Mouse (Mus musculus) forebrain, embryonic 14.5 days (tissue): ENCODE results near the gene Trim25. TPM values are rescaled to one million over a fixed set of nuclear protein-coding genes. Genes with fewer than 3 reads are reported as not detected.

ENCODE experiments used
- ATAC-seq: fragments of 200-750 bp; cut with Nextera tagmentation; 2 replicates; pipeline ENCODE4 v1.8.0; 2017; ENCODE audit warnings: mild to moderate bottlenecking, moderate library complexity
- DNase-seq: peaks from one replicate; pipeline ENCODE4 v3.0.0-alpha.2; 2015; ENCODE audit warnings: low spot score
- H3K27ac ChIP-seq: fragments of 300-500 bp; sonication (generic); 2 replicates; pipeline ENCODE4 v1.5.1; 2014; ENCODE audit warnings: low read depth, mild to moderate bottlenecking, control low read depth, low read length, moderate library complexity
- H3K27me3 ChIP-seq: fragments of 300-500 bp; sonication (generic); replicated peaks from 2 replicates; pipeline ENCODE4 v1.6.1; 2014; ENCODE audit warnings: low read length, control low read depth, mixed read lengths; ENCODE audit not compliant: control insufficient read depth, insufficient read depth
- H3K36me3 ChIP-seq: fragments of 300-500 bp; sonication (generic); 2 replicates; pipeline ENCODE4 v1.6.1; 2014; ENCODE audit warnings: low read length, control low read depth; ENCODE audit not compliant: control insufficient read depth, insufficient read depth
- H3K4me1 ChIP-seq: fragments of 300-500 bp; sonication (generic); 2 replicates; pipeline ENCODE4 v1.6.1; 2014; ENCODE audit warnings: antibody characterized with exemption, low read length, control low read depth; ENCODE audit not compliant: control insufficient read depth, insufficient read depth
- H3K4me2 ChIP-seq: fragments of 300-500 bp; sonication (generic); 2 replicates; pipeline ENCODE4 v1.6.1; 2014; ENCODE audit warnings: mild to moderate bottlenecking, control low read depth, low read length
- H3K4me3 ChIP-seq: fragments of 300-500 bp; sonication (generic); 2 replicates; pipeline ENCODE4 v1.5.1; 2014; ENCODE audit warnings: low read depth, low read length, control low read depth
- H3K9ac ChIP-seq: fragments of 300-500 bp; sonication (generic); 2 replicates; pipeline ENCODE4 v1.6.1; 2014; ENCODE audit warnings: mild to moderate bottlenecking, low read length, control low read depth, moderate library complexity
- H3K9me3 ChIP-seq: fragments of 300-500 bp; sonication (generic); replicated peaks from 2 replicates; pipeline ENCODE4 v1.6.1; 2016; ENCODE audit warnings: low read length, control low read depth, mixed read lengths; ENCODE audit not compliant: control insufficient read depth
- WGBS: fragments of 180-500 bp; shearing (Covaris S2); extraction: QIAGEN DNeasy Blood & Tissue Kit; methylation state at CpG from one replicate; pipeline ENCODE4 v1.1.7; 2014; 5-methylcytosine and 5-hydroxymethylcytosine counted together
- polyA plus RNA-seq: library from polyadenylated mRNA; unstranded; fragments of >200 nt; fragmentation: Nextera tagmentation; extraction: Ambion mirVana; gene quantifications from 2 replicates; pipeline ENCODE4 v1.2.1, GENCODE M21; 2014

Gene Trim25
- polyA plus RNA-seq = 2.8 and 3.1 TPM in 2 replicates

DNA sequence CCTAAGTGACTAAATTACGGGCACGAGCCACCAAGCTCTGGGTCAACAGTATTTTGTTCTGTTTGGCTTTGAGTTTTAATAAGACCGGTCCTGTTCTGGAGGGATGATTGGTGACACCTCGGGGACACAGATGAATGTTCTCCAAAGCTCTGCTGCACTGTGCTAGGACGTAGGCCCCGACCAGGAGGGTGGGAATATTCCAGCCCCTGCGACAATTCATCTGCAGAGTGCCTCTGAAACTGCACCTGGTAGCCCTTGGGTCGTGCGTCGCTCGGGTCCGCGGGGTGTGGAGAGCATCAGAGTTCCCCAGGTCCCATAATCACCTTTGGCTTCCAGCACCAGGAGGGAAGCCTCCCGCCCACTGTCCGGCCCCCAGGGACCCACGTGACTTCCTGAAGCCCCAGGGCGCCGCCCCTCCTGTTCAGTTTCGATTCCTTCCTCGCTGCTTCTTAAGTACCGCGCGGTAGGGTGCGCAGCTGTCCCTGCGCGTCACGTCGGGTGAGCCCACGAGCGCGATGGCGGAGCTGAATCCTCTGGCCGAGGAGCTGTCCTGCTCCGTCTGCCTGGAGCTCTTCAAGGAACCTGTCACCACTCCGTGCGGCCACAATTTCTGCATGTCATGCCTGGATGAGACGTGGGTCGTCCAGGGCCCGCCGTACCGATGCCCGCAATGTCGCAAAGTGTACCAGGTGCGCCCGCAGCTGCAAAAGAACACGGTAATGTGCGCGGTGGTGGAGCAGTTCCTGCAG is at the start of gene Trim25:
TSS of gene Trim25 (plus strand) at position 403 of the 749 bp plus-strand sequence.
- H3K4me3 ChIP-seq = peak within 1 kb of the TSS; percentile 36
- H3K4me1 ChIP-seq = no peaks in the 10 kb centered on the region
- H3K9me3 ChIP-seq = no peaks in the 10 kb centered on the region
- peaks cover 15% of the 10 kb centered on the region for H3K27me3 ChIP-seq
- peak within 1 kb of the TSS; percentile 21; the same call in 1 of the 2 replicates for H3K9ac ChIP-seq
- WGBS = 3% methylated on average over 48 of the region's 48 CpGs
- no peaks in the 10 kb centered on the region for H3K36me3 ChIP-seq
- H3K27ac ChIP-seq = no peak within 1 kb of the TSS
- peak; percentile 70 for ATAC-seq
- DNase-seq = peak; percentile 77
- H3K4me2 ChIP-seq = peak within 1 kb of the TSS; percentile 48

DNA sequence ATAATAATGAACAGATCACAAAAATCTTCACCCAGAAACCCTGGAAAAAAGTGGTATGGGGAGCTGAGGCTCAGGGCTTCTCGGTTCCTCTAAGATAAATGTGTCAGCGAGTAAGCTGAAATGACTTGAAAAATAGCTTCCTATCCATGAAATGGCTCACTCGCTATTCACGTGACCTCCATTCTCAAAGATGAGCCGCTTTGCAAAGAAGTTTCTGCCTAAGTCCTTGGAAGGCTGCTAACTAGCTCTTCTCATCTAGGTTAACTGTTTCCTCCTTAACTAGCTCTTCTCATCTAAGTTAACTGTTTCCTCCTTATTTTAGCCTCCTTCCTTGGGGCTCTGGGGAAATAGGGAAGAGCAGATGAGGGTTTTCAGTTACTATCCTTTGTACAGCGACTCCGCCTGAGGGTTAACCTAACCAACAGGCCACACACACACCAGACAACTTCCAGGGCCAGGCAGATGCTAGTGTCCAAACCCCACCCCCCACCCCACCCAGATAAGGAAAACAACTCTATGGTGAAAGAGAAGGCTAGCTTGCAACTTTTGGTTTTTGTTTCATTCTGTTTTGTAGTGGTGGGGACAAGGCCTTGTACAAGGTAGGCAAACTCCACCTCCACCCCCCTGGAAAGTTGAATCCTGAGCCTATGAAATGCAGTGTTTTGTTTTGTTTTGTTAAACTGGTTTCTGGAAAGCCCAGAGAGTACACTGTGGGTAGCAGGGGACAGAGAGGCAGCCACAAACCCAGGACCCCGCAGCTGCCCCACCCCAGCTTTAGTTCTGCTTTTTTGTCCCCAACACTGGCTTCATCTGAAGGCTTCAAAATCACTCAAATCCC is 49.2 kb upstream of the Trim25 start:
- Histone ChIP-seq H3K36me3 (peaks cover 22% of the 10 kb centered on the region; the same call in 1 of the 2 replicates), H3K27me3 (no peaks in the 10 kb centered on the region), H3K4me1 (no peaks in the 10 kb centered on the region), H3K9ac (no peak overlapping the region), H3K4me3 (no peak overlapping the region), H3K4me2 (no peak overlapping the region), H3K9me3 (no peaks in the 10 kb centered on the region), H3K27ac (no peak overlapping the region)
- ATAC-seq = no peak
- DNase-seq = no peak
- WGBS = 88% methylated on average over 8 of the region's 8 CpGs

DNA sequence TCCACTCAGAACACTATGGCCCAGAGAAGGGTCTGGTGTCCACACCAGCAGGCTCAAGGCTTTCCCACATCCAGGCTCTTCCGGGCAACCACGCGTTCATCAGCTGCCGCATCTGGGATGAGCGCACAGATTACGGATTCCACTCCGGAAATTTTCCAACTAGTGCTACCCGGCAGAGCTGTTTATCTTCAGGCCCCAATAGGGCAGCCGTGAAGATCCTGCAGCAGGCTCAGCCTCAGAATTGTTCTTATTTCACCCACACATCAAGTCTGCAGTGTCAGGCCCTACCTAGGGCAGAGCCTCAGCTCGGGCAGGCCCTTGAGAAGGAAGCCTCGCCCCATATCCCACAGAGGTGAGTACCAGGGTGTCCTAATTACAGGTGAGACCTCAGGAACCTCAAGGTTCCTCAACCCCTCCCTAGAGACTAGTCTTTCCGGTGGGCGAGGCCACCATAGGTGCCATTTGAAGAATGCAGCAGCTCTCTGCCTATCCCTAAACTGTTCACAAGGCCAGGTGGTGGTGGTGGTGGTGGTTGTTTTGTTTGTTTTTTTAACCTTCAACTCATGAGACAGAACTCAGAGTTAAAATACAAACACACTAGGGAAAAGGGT is 48.4 kb upstream of the Trim25 start:
- 93% methylated on average over 13 of the region's 13 CpGs for WGBS
- no peak for ATAC-seq

DNA sequence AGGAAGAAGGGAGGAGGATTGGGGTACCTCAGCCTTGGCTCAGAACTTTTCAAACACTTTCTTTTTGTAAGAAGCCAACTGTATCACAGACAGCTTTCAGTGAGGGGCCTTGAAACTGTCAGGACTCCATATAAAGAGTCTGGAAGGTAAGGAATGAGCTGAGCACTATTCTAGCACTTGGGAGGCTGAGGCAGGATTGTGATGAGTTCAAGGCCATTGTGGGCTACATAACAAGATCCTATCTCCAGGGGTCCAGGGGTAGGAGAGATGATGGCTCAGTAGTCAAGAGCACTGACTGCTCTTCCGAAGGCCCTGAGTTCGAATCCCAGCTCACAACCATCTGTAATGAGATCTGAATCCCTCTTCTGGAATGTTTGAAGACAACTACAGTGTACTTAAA is 47.6 kb upstream of the Trim25 start:
- Histone ChIP-seq H3K27ac (no peak overlapping the region), H3K27me3 (no peaks in the 10 kb centered on the region), H3K4me2 (no peak overlapping the region), H3K9me3 (no peaks in the 10 kb centered on the region), H3K4me3 (no peak overlapping the region), H3K9ac (no peak overlapping the region), H3K36me3 (peaks cover 16% of the 10 kb centered on the region; the same call in 1 of the 2 replicates), H3K4me1 (no peaks in the 10 kb centered on the region)
- WGBS = 100% methylated on average over 2 of the region's 2 CpGs
- DNase-seq (no peak), ATAC-seq (no peak)

More for the DNA sequence above, 48.4 kb upstream of the Trim25 start:
- Histone ChIP-seq H3K4me1 (no peaks in the 10 kb centered on the region), H3K9ac (no peak overlapping the region), H3K36me3 (peaks cover 17% of the 10 kb centered on the region; the same call in 1 of the 2 replicates), H3K4me2 (no peak overlapping the region), H3K4me3 (no peak overlapping the region), H3K9me3 (no peaks in the 10 kb centered on the region), H3K27ac (no peak overlapping the region), H3K27me3 (no peaks in the 10 kb centered on the region)
- no peak for DNase-seq

DNA sequence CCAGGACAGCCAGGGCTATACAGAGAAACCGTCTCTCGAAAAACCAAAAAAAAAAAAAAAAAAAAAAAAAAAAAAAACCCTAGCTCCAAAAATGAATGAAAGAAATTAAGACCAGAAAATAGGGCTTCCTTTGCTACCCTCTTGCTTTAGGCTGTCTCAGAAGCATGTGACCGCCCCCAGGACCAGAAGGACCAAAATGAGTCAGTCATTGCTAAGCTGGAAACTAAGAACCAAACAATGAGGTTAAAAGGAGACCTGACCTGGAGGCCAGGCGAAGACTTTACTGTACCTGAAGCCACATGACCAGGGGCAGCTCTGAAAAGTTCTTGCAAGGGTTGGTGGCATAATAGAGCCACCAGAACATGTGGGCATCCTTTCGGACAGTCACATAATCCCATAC is 47.1 kb upstream of the Trim25 start:
- ATAC-seq = no peak
- Histone ChIP-seq H3K27ac (no peak overlapping the region), H3K9ac (no peak overlapping the region), H3K27me3 (no peaks in the 10 kb centered on the region), H3K4me1 (no peaks in the 10 kb centered on the region), H3K4me3 (no peak overlapping the region), H3K4me2 (no peak overlapping the region), H3K9me3 (no peaks in the 10 kb centered on the region), H3K36me3 (peaks cover 12% of the 10 kb centered on the region; the same call in 1 of the 2 replicates)
- WGBS = 95% methylated on average over 5 of the region's 5 CpGs
- DNase-seq = no peak

DNA sequence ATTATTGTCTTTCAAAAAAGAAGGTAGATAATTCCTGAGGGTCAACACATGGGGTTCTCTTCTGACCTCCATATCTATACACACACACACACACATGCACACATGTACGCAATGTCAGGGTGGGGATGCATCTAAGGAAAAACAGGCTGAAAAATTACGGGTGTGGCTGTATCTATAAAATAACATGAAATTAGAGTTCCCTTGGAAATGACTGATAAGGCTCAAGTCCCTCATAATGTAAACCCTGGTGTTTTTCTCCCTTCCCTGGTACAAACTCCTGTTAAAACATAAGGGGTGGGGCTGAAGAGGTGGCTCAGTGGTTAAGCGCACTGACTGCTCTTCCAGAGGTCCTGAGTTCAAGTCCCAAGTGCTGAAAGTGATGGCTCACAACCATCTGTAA is 45.6 kb upstream of the Trim25 start:
- Histone ChIP-seq H3K27ac (no peak overlapping the region), H3K4me1 (no peaks in the 10 kb centered on the region), H3K36me3 (peaks cover 12% of the 10 kb centered on the region; the same call in 1 of the 2 replicates), H3K9me3 (no peaks in the 10 kb centered on the region), H3K4me2 (no peak overlapping the region), H3K27me3 (no peaks in the 10 kb centered on the region), H3K4me3 (no peak overlapping the region), H3K9ac (no peak overlapping the region)
- no peak for DNase-seq
- no peak for ATAC-seq
- 100% methylated on average over 3 of the region's 3 CpGs for WGBS

DNA sequence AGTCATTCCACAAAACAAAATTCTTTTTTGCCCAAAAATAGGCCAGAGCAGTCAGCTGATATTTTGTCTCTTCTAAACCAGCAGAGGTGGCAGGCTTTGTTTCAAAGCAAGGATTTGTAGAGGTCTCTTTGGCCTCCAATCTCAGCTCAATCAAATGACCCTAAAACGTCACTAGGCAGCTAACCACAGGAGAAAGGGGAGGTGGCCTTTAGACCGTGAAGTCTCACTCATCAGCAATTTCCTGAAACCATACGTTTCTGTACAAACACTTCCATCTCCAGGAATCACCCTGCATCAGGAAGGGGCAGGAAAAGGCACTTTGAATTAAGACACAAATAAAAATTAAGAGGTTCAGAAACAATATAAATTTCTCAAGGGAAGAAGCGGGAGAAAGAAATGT is 44.4 kb upstream of the Trim25 start:
- Histone ChIP-seq H3K9me3 (no peaks in the 10 kb centered on the region), H3K27me3 (no peaks in the 10 kb centered on the region), H3K4me1 (no peaks in the 10 kb centered on the region), H3K4me2 (peak overlapping the region; percentile 61), H3K4me3 (peak overlapping the region; percentile 36), H3K9ac (peak overlapping the region; percentile 66), H3K27ac (no peak overlapping the region), H3K36me3 (peaks cover 12% of the 10 kb centered on the region; the same call in 1 of the 2 replicates)
- under 1% methylated on average over 4 of the region's 4 CpGs for WGBS
- DNase-seq (peak; percentile 62), ATAC-seq (peak; percentile 53)

DNA sequence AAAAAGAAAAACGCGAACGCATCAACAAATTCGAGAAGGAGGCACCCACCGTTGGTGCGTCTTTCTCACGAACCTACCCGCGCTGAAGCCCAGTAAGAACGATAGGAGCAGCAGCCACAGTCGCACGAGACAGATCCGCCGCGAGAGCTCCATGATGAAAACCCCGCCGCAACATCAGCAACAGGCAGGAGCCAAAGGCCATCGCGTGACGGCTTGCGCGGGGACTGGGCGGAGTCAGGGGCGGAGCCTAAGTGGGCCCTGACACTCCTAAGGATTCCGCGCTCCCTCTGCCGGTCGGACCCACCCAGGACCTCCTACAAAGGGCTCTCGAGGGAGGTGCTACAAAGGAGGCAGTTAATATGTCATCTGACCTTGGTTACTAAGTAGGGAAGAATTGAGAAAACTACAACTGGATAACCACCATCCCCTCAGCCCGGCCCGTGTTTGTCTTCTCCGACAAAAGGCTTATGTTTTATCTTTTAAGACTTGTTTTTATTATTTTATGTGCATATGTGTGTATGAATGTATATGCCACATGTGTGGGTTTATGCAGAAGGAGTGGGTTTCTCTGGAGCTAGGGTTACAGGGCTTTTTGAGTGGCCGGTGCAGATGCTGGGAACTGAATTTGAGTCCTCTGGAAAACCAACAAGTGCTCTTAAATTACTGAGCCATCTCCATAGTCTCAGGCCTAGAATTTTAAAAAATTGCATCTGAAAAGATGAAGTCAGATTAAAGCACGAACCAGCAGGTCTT is 43.8 kb upstream of the Trim25 start, which contains the start of gene Scpep1:
TSS of gene Scpep1 (minus strand) at position 249 of the 753 bp plus-strand sequence.
- Histone ChIP-seq H3K27ac (no peak within 1 kb of the TSS), H3K27me3 (no peaks in the 10 kb centered on the region), H3K9me3 (no peaks in the 10 kb centered on the region), H3K9ac (peak within 1 kb of the TSS; percentile 66), H3K4me2 (peak within 1 kb of the TSS; percentile 61), H3K4me3 (peak within 1 kb of the TSS; percentile 36), H3K4me1 (no peaks in the 10 kb centered on the region), H3K36me3 (peaks cover 8% of the 10 kb centered on the region; the same call in 1 of the 2 replicates)
- DNase-seq (peak; percentile 96), ATAC-seq (peak; percentile 98)
- 5% methylated on average over 34 of the region's 34 CpGs for WGBS
